Mouse (Mus musculus) layer of hippocampus, postnatal 25 days (tissue): Measurements from ENCODE around the gene Slc25a15. TPM values are rescaled to one million over a fixed set of nuclear protein-coding genes. Genes with fewer than 3 reads are reported as not detected.

Source experiments
- DNase-seq, 2 experiments: peaks; one replicate each; pipeline ENCODE4 v3.0.0; 2022; ENCODE audit warnings: mixed read lengths in 2 of 2, low spot score in 1 of 2; ENCODE audit errors: extremely low spot score in 1 of 2
- total RNA-seq, 2 experiments: library from RNA; stranded (reverse); gene quantifications; 2 replicates each; pipeline ENCODE4 v1.2.3; 2021

Gene Slc25a15
- total RNA-seq, 2 experiments from 2014 or later, result 10.9 to 11.0 TPM

DNA sequence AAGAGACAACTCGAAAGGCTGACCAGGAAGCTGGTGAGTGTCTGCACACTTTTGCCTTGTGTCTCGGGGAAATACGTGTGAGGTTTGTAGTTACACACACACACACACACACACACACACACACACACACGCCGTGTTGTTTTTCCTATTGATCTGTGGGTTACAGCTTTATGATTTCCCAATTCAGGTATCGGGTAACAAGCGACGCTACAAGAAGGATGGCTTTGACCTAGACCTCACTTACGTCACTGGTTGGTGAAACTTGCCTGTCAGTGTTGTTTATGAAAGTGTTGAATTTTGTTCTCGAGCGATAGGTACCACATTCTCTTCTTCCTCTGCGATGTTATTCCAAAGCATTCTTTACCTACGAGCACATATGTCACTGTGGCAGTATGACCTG lies 63.0 kb downstream of the Slc25a15 start:
- no peak for DNase-seq

Other genes with a start within 250 kb of the Slc25a15 start
- 1 to 10 TPM; 2.5 to 2.8 TPM for gene Nek3, start 232.2 kb downstream of the Slc25a15 start, total RNA-seq
- gene Ckap2, start 212.8 kb downstream of the Slc25a15 start, total RNA-seq, result 1 to 10 TPM; 1.4 to 1.9 TPM
- gene Vps36, start 205.8 kb downstream of the Slc25a15 start, total RNA-seq, result 10 to 100 TPM; 28.0 to 30.9 TPM
- 1 to 10 TPM; 3.7 to 4.1 TPM for gene Thsd1, start 171.3 kb downstream of the Slc25a15 start, total RNA-seq
- gene Tpte, start 115.2 kb downstream of the Slc25a15 start, total RNA-seq, result not detected
- gene Mrps31, start 12.8 kb upstream of the Slc25a15 start, total RNA-seq, result 10 to 100 TPM; 21.0 to 25.4 TPM